In the genomic region with DNA sequence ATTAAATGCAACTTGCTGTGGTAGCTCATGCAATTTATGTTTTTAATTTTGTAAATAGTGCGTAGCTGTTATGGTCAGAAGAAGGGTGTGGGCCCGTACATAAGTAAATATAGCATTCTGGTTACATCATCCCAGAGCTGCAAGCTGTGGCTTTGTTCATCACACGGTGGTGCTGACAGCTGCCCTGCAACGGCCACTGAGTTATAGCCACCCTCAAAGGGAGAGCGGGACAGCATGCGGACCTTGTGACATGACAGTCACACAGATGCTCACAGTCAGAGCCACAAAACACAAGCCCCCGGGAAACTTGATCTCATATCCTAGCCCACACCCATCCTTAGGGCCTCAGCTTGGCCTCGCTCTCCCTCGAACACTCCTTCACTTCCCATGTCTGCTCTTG, we compare ENCODE assay signal across 26 mouse cellular contexts. TPM values are rescaled to one million over a fixed set of nuclear protein-coding genes. Genes with fewer than 3 reads are reported as not detected.
DNase-seq lines count a peak whose midpoint lies in the region; ATAC-seq lines count a peak whose summit lies in the region.
"Had no signal": no experiment of that assay in that cellular context is flagged by ENCODE, and none has a peak within 500 bp of the region (broad histone marks: within the 10 kb centered on the region; RNA-seq: fewer than 3 reads in every experiment).

No protein-coding gene starts in this region.

- no peaks in the 10 kb centered on the region for H3K36me3 ChIP-seq in heart, embryonic 10.5 days
- H3K36me3 ChIP-seq in hindbrain, embryonic 10.5 days = no peaks in the 10 kb centered on the region
- H3K36me3 ChIP-seq in hindbrain, embryonic 11.5 days (ENCODE audit: control insufficient read depth, insufficient read depth, low read length) = no peaks in the 10 kb centered on the region
- H3K36me3 ChIP-seq in embryonic facial prominence, embryonic 15.5 days = no peaks in the 10 kb centered on the region
- H3K36me3 ChIP-seq in neural tube, embryonic 15.5 days = no peaks in the 10 kb centered on the region
- H3K36me3 ChIP-seq: forebrain, embryonic 12.5 days; heart, embryonic 13.5 days; hindbrain, embryonic 15.5 days had no signal

- no peak overlapping the region for H3K9ac ChIP-seq in hindbrain, embryonic 11.5 days (ENCODE audit: low read depth, low read length)
- no peak overlapping the region for H3K9ac ChIP-seq in embryonic facial prominence, embryonic 15.5 days
- no peak overlapping the region for H3K9ac ChIP-seq in neural tube, embryonic 15.5 days (replicated peaks)
- H3K9ac ChIP-seq: forebrain, embryonic 12.5 days; heart, embryonic 13.5 days; hindbrain, embryonic 15.5 days had no signal

- no peaks in the 10 kb centered on the region for H3K9me3 ChIP-seq in heart, embryonic 10.5 days
- H3K9me3 ChIP-seq in hindbrain, embryonic 10.5 days = no peaks in the 10 kb centered on the region
- H3K9me3 ChIP-seq in hindbrain, embryonic 11.5 days (ENCODE audit: control insufficient read depth, low read length) = no peaks in the 10 kb centered on the region
- no peaks in the 10 kb centered on the region for H3K9me3 ChIP-seq in embryonic facial prominence, embryonic 15.5 days (replicated peaks)
- no peaks in the 10 kb centered on the region for H3K9me3 ChIP-seq in neural tube, embryonic 15.5 days (replicated peaks)
- H3K9me3 ChIP-seq: forebrain, embryonic 12.5 days; heart, embryonic 13.5 days; hindbrain, embryonic 15.5 days had no signal

- H3K27me3 ChIP-seq in heart, embryonic 10.5 days (ENCODE audit: insufficient read depth, poor library complexity, severe bottlenecking) = no peaks in the 10 kb centered on the region
- 0 out of 2 replicates have a peak, but pooled peaks cover 3% of the 10 kb centered on the region for H3K27me3 ChIP-seq in hindbrain, embryonic 10.5 days (ENCODE audit: insufficient read depth, poor library complexity, severe bottlenecking)
- H3K27me3 ChIP-seq in hindbrain, embryonic 11.5 days (ENCODE audit: control insufficient read depth, insufficient read depth, low read length) = no peaks in the 10 kb centered on the region
- H3K27me3 ChIP-seq in embryonic facial prominence, embryonic 15.5 days = no peaks in the 10 kb centered on the region
- no peaks in the 10 kb centered on the region for H3K27me3 ChIP-seq in neural tube, embryonic 15.5 days (replicated peaks)
- H3K27me3 ChIP-seq: CH12.LX; forebrain, embryonic 12.5 days; heart, embryonic 13.5 days; hindbrain, embryonic 15.5 days; Patski had no signal

- intact Hi-C loops in heart, postnatal 25 days (cut with DNase I) = no loop called here

- peak; percentile 78 for DNase-seq in heart, embryonic 10.5 days (ENCODE audit: low spot score)
- DNase-seq in heart, postnatal 25 days (ENCODE audit: low spot score) = no peak
- no peak for DNase-seq in hindbrain, embryonic 10.5 days (ENCODE audit: low spot score)
- DNase-seq in hindbrain, embryonic 11.5 days (ENCODE audit: low spot score) = no peak
- DNase-seq: adrenal gland, postnatal 14 days; cerebellum, adult 11-12 months; cerebellum, adult 9-10 months; cerebellum, postnatal 25 days; gastrocnemius, postnatal 14 days; heart, adult 2 months had no signal

- ATAC-seq in hindbrain, embryonic 11.5 days (ENCODE audit: low FRiP score) = no peak
- peak; percentile 57; the same call in 1 of the 2 replicates for ATAC-seq in embryonic facial prominence, embryonic 15.5 days (ENCODE audit: insufficient number of reproducible peaks, low FRiP score, low TSS enrichment, low read depth)
- 0 out of 2 replicates have a peak, but pooled peaks have one; percentile 21 for ATAC-seq in neural tube, embryonic 15.5 days (ENCODE audit: low FRiP score)
- ATAC-seq: activated CD4-positive, CD25-positive, alpha-beta regulatory T cell, adult 4 months; forebrain, embryonic 16.5 days; intestine, embryonic 16.5 days; Patski had no signal

- no peak overlapping the region for H3K27ac ChIP-seq in heart, embryonic 10.5 days
- H3K27ac ChIP-seq in hindbrain, embryonic 10.5 days = 0 out of 2 replicates have a peak overlapping the region, but pooled peaks have one; percentile 23
- no peak overlapping the region for H3K27ac ChIP-seq in hindbrain, embryonic 11.5 days (ENCODE audit: low read depth, low read length)
- H3K27ac ChIP-seq in embryonic facial prominence, embryonic 15.5 days (replicated peaks) = no peak overlapping the region
- H3K27ac ChIP-seq in neural tube, embryonic 15.5 days (replicated peaks) = no peak overlapping the region
- H3K27ac ChIP-seq: forebrain, embryonic 12.5 days; heart, adult 2 months; heart, embryonic 13.5 days; hindbrain, embryonic 15.5 days had no signal

- no peak overlapping the region for H3K4me2 ChIP-seq in hindbrain, embryonic 11.5 days (replicated peaks; ENCODE audit: low read depth, low read length)
- H3K4me2 ChIP-seq in embryonic facial prominence, embryonic 15.5 days (replicated peaks) = no peak overlapping the region
- no peak overlapping the region for H3K4me2 ChIP-seq in neural tube, embryonic 15.5 days
- H3K4me2 ChIP-seq: forebrain, embryonic 12.5 days; heart, embryonic 13.5 days; hindbrain, embryonic 15.5 days had no signal

- WGBS in heart, embryonic 10.5 days = 45% methylated on average over 9 of the region's 9 CpGs
- WGBS in hindbrain, embryonic 10.5 days = 70% methylated on average over 9 of the region's 9 CpGs
- WGBS in hindbrain, embryonic 11.5 days = 65% methylated on average over 9 of the region's 9 CpGs
- WGBS in embryonic facial prominence, embryonic 15.5 days = 49% methylated on average over 9 of the region's 9 CpGs
- WGBS in neural tube, embryonic 15.5 days = 47% methylated on average over 9 of the region's 9 CpGs

- peaks cover 7% of the 10 kb centered on the region for H3K4me1 ChIP-seq in heart, embryonic 10.5 days
- H3K4me1 ChIP-seq in hindbrain, embryonic 10.5 days (replicated peaks) = peaks cover 10% of the 10 kb centered on the region; the same call in 1 of the 2 replicates
- H3K4me1 ChIP-seq in hindbrain, embryonic 11.5 days (replicated peaks; ENCODE audit: control insufficient read depth, insufficient read depth, low read length) = no peaks in the 10 kb centered on the region
- H3K4me1 ChIP-seq in embryonic facial prominence, embryonic 15.5 days = peaks cover 12% of the 10 kb centered on the region
- no peaks in the 10 kb centered on the region for H3K4me1 ChIP-seq in neural tube, embryonic 15.5 days
- H3K4me1 ChIP-seq: forebrain, embryonic 12.5 days; hindbrain, embryonic 15.5 days had no signal

- no peak overlapping the region for H3K4me3 ChIP-seq in heart, embryonic 10.5 days
- no peak overlapping the region for H3K4me3 ChIP-seq in hindbrain, embryonic 10.5 days
- H3K4me3 ChIP-seq in hindbrain, embryonic 11.5 days (ENCODE audit: low read depth, low read length) = no peak overlapping the region
- H3K4me3 ChIP-seq in embryonic facial prominence, embryonic 15.5 days (replicated peaks) = no peak overlapping the region
- no peak overlapping the region for H3K4me3 ChIP-seq in neural tube, embryonic 15.5 days (replicated peaks)
- H3K4me3 ChIP-seq: forebrain, embryonic 12.5 days; heart, adult 2 months; heart, embryonic 13.5 days; hindbrain, embryonic 15.5 days had no signal

RNA-seq across cellular contexts. Expression of a gene that starts 30.6 kb away (rescaled TPM):
- polyA plus RNA-seq in heart, embryonic 10.5 days (2016; fragmentation: Nextera tagmentation; extraction: Ambion mirVana) = not detected in 2 replicates
- total RNA-seq in heart, postnatal 25 days (2021) = not detected
- not detected in 2 replicates for polyA plus RNA-seq in hindbrain, embryonic 10.5 days (2016; fragmentation: Nextera tagmentation; extraction: Ambion mirVana)
- polyA plus RNA-seq in hindbrain, embryonic 11.5 days (2014; fragmentation: Nextera tagmentation; extraction: Ambion mirVana) = not detected in 2 replicates
- not detected in 2 replicates for polyA plus RNA-seq in embryonic facial prominence, embryonic 15.5 days (2015; fragmentation: Nextera tagmentation; extraction: Ambion mirVana)
- not detected in 2 replicates for polyA plus RNA-seq in neural tube, embryonic 15.5 days (2015; fragmentation: Nextera tagmentation; extraction: Ambion mirVana)
- total RNA-seq: adrenal gland, adult 18-20 months; adrenal gland, postnatal 14 days; CH12.LX; gastrocnemius, adult 18-20 months; gastrocnemius, postnatal 14 days; heart, adult 2 months; hematopoietic stem cell, adult 5-6 weeks had no signal
- polyA plus RNA-seq: activated CD4-positive, CD25-positive, alpha-beta regulatory T cell, adult 4 months; cortical plate, adult 2 months; embryonic facial prominence, embryonic 11.5 days; forebrain, embryonic 12.5 days; forebrain, embryonic 16.5 days; gonadal fat pad, adult 2 months; heart, adult 2 months; heart, embryonic 13.5 days; hindbrain, embryonic 15.5 days; intestine, embryonic 16.5 days; Patski had no signal
